Mouse (Mus musculus) forebrain, embryonic 11.5 days (tissue): ENCODE data around the gene Lepr. TPM values are rescaled to one million over a fixed set of nuclear protein-coding genes. Genes with fewer than 3 reads are reported as not detected.
A peak's percentile ranks its signal among the peaks of the same experiment; 100 is the strongest.

Source experiments
- ATAC-seq: fragments of 200-750 bp; cut with Nextera tagmentation; replicated peaks from 2 replicates; pipeline ENCODE4 v1.8.0; 2017; ENCODE audit warnings: moderate TSS enrichment; ENCODE audit not compliant: low FRiP score
- DNase-seq: peaks from one replicate; pipeline ENCODE4 v3.0.0-alpha.2; 2017; ENCODE audit warnings: low spot score
- H3K27ac ChIP-seq: fragments of 300-500 bp; sonication (generic); 2 replicates; pipeline ENCODE4 v1.5.1; 2014; ENCODE audit warnings: low read depth, low read length
- H3K27me3 ChIP-seq: fragments of 300-500 bp; sonication (generic); 2 replicates; pipeline ENCODE4 v1.6.1; 2014; ENCODE audit warnings: mild to moderate bottlenecking, low read length, mixed read lengths; ENCODE audit not compliant: control insufficient read depth, insufficient read depth
- H3K36me3 ChIP-seq: fragments of 300-500 bp; sonication (generic); 2 replicates; pipeline ENCODE4 v1.6.1; 2014; ENCODE audit warnings: mild to moderate bottlenecking, low read length, moderate library complexity, mixed read lengths; ENCODE audit not compliant: control insufficient read depth, insufficient read depth
- H3K4me1 ChIP-seq: fragments of 300-500 bp; sonication (generic); replicated peaks from 2 replicates; pipeline ENCODE4 v1.6.1; 2014; ENCODE audit warnings: low read length, mixed read lengths; ENCODE audit not compliant: control insufficient read depth, insufficient read depth
- H3K4me2 ChIP-seq: fragments of 300-500 bp; sonication (generic); 2 replicates; pipeline ENCODE4 v1.6.1; 2014; ENCODE audit warnings: low read depth, mild to moderate bottlenecking, low read length, moderate library complexity, mixed read lengths; ENCODE audit not compliant: severe bottlenecking
- H3K4me3 ChIP-seq: fragments of 300-500 bp; sonication (generic); 2 replicates; pipeline ENCODE4 v1.5.1; 2014; ENCODE audit warnings: low read depth, low read length
- H3K9ac ChIP-seq: fragments of 300-500 bp; sonication (generic); 2 replicates; pipeline ENCODE4 v1.6.1; 2014; ENCODE audit warnings: low read length
- H3K9me3 ChIP-seq: fragments of 300-500 bp; sonication (generic); 2 replicates; pipeline ENCODE4 v1.6.1; 2016; ENCODE audit warnings: low read length, mixed read lengths; ENCODE audit not compliant: control insufficient read depth
- WGBS: fragments of 180-500 bp; shearing (Covaris S2); extraction: QIAGEN DNeasy Blood & Tissue Kit; methylation state at CpG from one replicate; pipeline ENCODE4 v1.1.7; 2014; 5-methylcytosine and 5-hydroxymethylcytosine counted together
- polyA plus RNA-seq: library from polyadenylated mRNA; unstranded; fragments of >200 nt; fragmentation: Nextera tagmentation; extraction: Ambion mirVana; gene quantifications from 2 replicates; pipeline ENCODE4 v1.2.1, GENCODE M21; 2014

Lepr gene
- 1.3 and 1.5 TPM in 2 replicates for polyA plus RNA-seq

- Histone ChIP-seq H3K9ac (peak within 1 kb of the TSS; percentile 52), H3K4me1 (0 out of 2 replicates have a peak, but pooled peaks cover 2% of the 10 kb centered on the region), H3K9me3 (no peaks in the 10 kb centered on the region), H3K36me3 (no peaks in the 10 kb centered on the region), H3K4me3 (peak within 1 kb of the TSS; percentile 42), H3K27me3 (peaks cover 18% of the 10 kb centered on the region), H3K4me2 (peak within 1 kb of the TSS; percentile 92), H3K27ac (no peak within 1 kb of the TSS)
- WGBS: under 1% methylated on average over 50 of the region's 50 CpGs
- ATAC-seq (peak; percentile 63), DNase-seq (peak; percentile 58)
These were observed at the start of gene Lepr for GRCm38 (mm10) chr4:101717367-101718121. TSS of gene Lepr (plus strand) at chr4:101717404.

GRCm38 (mm10) chr4:101669161-101669560, 48.0 kb upstream of the Lepr start:
- H3K4me2 ChIP-seq: no peak overlapping the region
- H3K27ac ChIP-seq: no peak overlapping the region
- peaks cover 4% of the 10 kb centered on the region; the same call in 1 of the 2 replicates for H3K9me3 ChIP-seq
- no peak overlapping the region for H3K9ac ChIP-seq
- no peaks in the 10 kb centered on the region for H3K36me3 ChIP-seq
- DNase-seq (no peak), ATAC-seq (no peak)
- H3K4me3 ChIP-seq: no peak overlapping the region
- 64% methylated on average over 5 of the region's 5 CpGs for WGBS
- no peaks in the 10 kb centered on the region for H3K4me1 ChIP-seq
- H3K27me3 ChIP-seq: no peaks in the 10 kb centered on the region

GRCm38 (mm10) chr4:101669811-101670210, 47.4 kb upstream of the Lepr start:
- ATAC-seq (no peak), DNase-seq (no peak)
- H3K4me2 ChIP-seq: no peak overlapping the region
- H3K36me3 ChIP-seq: no peaks in the 10 kb centered on the region
- H3K4me1 ChIP-seq: no peaks in the 10 kb centered on the region
- H3K9me3 ChIP-seq: peaks cover 4% of the 10 kb centered on the region; the same call in 1 of the 2 replicates
- no peak overlapping the region for H3K9ac ChIP-seq
- no peak overlapping the region for H3K27ac ChIP-seq
- 80% methylated on average over 5 of the region's 5 CpGs for WGBS
- H3K27me3 ChIP-seq: no peaks in the 10 kb centered on the region
- no peak overlapping the region for H3K4me3 ChIP-seq

GRCm38 (mm10) chr4:101674790-101675189, 42.4 kb upstream of the Lepr start:
- H3K4me1 ChIP-seq: no peaks in the 10 kb centered on the region
- no peak overlapping the region for H3K27ac ChIP-seq
- no peaks in the 10 kb centered on the region for H3K9me3 ChIP-seq
- H3K36me3 ChIP-seq: no peaks in the 10 kb centered on the region
- no peak overlapping the region for H3K9ac ChIP-seq
- no peaks in the 10 kb centered on the region for H3K27me3 ChIP-seq
- ATAC-seq (no peak), DNase-seq (no peak)
- WGBS: 81% methylated on average over 5 of the region's 5 CpGs
- H3K4me3 ChIP-seq: no peak overlapping the region
- no peak overlapping the region for H3K4me2 ChIP-seq

GRCm38 (mm10) chr4:101675726-101676125, 41.5 kb upstream of the Lepr start:
- no peaks in the 10 kb centered on the region for H3K9me3 ChIP-seq
- no peak overlapping the region for H3K4me3 ChIP-seq
- H3K27me3 ChIP-seq: no peaks in the 10 kb centered on the region
- no peak overlapping the region for H3K4me2 ChIP-seq
- H3K4me1 ChIP-seq: no peaks in the 10 kb centered on the region
- H3K9ac ChIP-seq: no peak overlapping the region
- no peak overlapping the region for H3K27ac ChIP-seq
- DNase-seq: no peak
- H3K36me3 ChIP-seq: no peaks in the 10 kb centered on the region
- ATAC-seq: no peak
- 80% methylated on average over 4 of the region's 4 CpGs for WGBS

GRCm38 (mm10) chr4:101682620-101683019, 34.6 kb upstream of the Lepr start:
- Histone ChIP-seq H3K9me3 (no peaks in the 10 kb centered on the region), H3K4me3 (no peak overlapping the region), H3K36me3 (no peaks in the 10 kb centered on the region), H3K9ac (no peak overlapping the region), H3K27ac (no peak overlapping the region), H3K27me3 (no peaks in the 10 kb centered on the region), H3K4me2 (no peak overlapping the region), H3K4me1 (no peaks in the 10 kb centered on the region)
- ATAC-seq (no peak), DNase-seq (no peak)
- WGBS: 94% methylated on average over 4 of the region's 4 CpGs

- no peak overlapping the region for H3K4me3 ChIP-seq
- H3K27ac ChIP-seq: no peak overlapping the region
- H3K9ac ChIP-seq: no peak overlapping the region
- DNase-seq: no peak
- ATAC-seq: no peak
- no peaks in the 10 kb centered on the region for H3K27me3 ChIP-seq
- H3K4me1 ChIP-seq: no peaks in the 10 kb centered on the region
- H3K36me3 ChIP-seq: no peaks in the 10 kb centered on the region
- H3K9me3 ChIP-seq: no peaks in the 10 kb centered on the region
- WGBS: 90% methylated on average over 3 of the region's 3 CpGs
- no peak overlapping the region for H3K4me2 ChIP-seq
These were observed 34.1 kb upstream of the Lepr start for GRCm38 (mm10) chr4:101683086-101683485.

GRCm38 (mm10) chr4:101684821-101685220, 32.4 kb upstream of the Lepr start:
- H3K9ac ChIP-seq: no peak overlapping the region
- ATAC-seq: no peak
- no peak overlapping the region for H3K4me3 ChIP-seq
- 85% methylated on average over 3 of the region's 3 CpGs for WGBS
- no peak for DNase-seq
- no peak overlapping the region for H3K27ac ChIP-seq
- H3K9me3 ChIP-seq: no peaks in the 10 kb centered on the region
- no peaks in the 10 kb centered on the region for H3K36me3 ChIP-seq
- no peaks in the 10 kb centered on the region for H3K27me3 ChIP-seq
- H3K4me2 ChIP-seq: no peak overlapping the region
- H3K4me1 ChIP-seq: no peaks in the 10 kb centered on the region
